Mouse (Mus musculus): ENCODE data around the gene Arhgap25. TPM values are rescaled to one million over a fixed set of nuclear protein-coding genes. Genes with fewer than 3 reads are reported as not detected.

Gene Arhgap25
- polyA plus RNA-seq, 1 experiment = not detected

GRCm38 (mm10) chr6:87514321-87514720, 18.7 kb downstream of the Arhgap25 start:
- Histone ChIP-seq H3K36me3 (ENCODE audit: control insufficient read depth, insufficient read depth, low read length, poor library complexity, severe bottlenecking) (no peaks in the 10 kb centered on the region), H3K27ac (ENCODE audit: insufficient read depth, low read length) (no peak overlapping the region), H3K4me1 (ENCODE audit: control insufficient read depth, insufficient read depth, low read length) (no peaks in the 10 kb centered on the region), H3K4me3 (ENCODE audit: low read depth, low read length) (no peak overlapping the region), H3K27me3 (ENCODE audit: control insufficient read depth, insufficient read depth, low read length, poor library complexity, severe bottlenecking) (no peaks in the 10 kb centered on the region; the same call in 1 of the 2 replicates), H3K9me3 (replicated peaks; ENCODE audit: control insufficient read depth, insufficient read depth, low read length, poor library complexity, severe bottlenecking) (no peaks in the 10 kb centered on the region), H3K9ac (ENCODE audit: low read depth, poor library complexity, severe bottlenecking) (no peak overlapping the region)
- no peak for TF ChIP-seq CTCF (IDR thresholded peaks at IDR 0.05; ENCODE audit: low read depth, low read length)
- TF ChIP-seq EP300 (IDR thresholded peaks at IDR 0.05; ENCODE audit: insufficient read depth, low read depth, low read length) = no peak
- TF ChIP-seq POLR2A (IDR thresholded peaks at IDR 0.05; ENCODE audit: insufficient read depth, low read length) = no peak

GRCm38 (mm10) chr6:87513046-87513767, 19.9 kb downstream of the Arhgap25 start:
- H3K27me3 ChIP-seq (ENCODE audit: control insufficient read depth, insufficient read depth, low read length, poor library complexity, severe bottlenecking) = no peaks in the 10 kb centered on the region; the same call in 1 of the 2 replicates
- no peak overlapping the region for H3K9ac ChIP-seq (ENCODE audit: low read depth, poor library complexity, severe bottlenecking)
- no peaks in the 10 kb centered on the region for H3K4me1 ChIP-seq (ENCODE audit: control insufficient read depth, insufficient read depth, low read length)
- no peak overlapping the region for H3K27ac ChIP-seq (ENCODE audit: insufficient read depth, low read length)
- no peaks in the 10 kb centered on the region for H3K9me3 ChIP-seq (replicated peaks; ENCODE audit: control insufficient read depth, insufficient read depth, low read length, poor library complexity, severe bottlenecking)
- peak; percentile 92 for TF ChIP-seq CTCF (IDR thresholded peaks at IDR 0.05; ENCODE audit: low read depth, low read length)
- no peak for TF ChIP-seq EP300 (IDR thresholded peaks at IDR 0.05; ENCODE audit: insufficient read depth, low read depth, low read length)
- no peak for TF ChIP-seq POLR2A (IDR thresholded peaks at IDR 0.05; ENCODE audit: insufficient read depth, low read length)
- no peaks in the 10 kb centered on the region for H3K36me3 ChIP-seq (ENCODE audit: control insufficient read depth, insufficient read depth, low read length, poor library complexity, severe bottlenecking)
- peak overlapping the region; percentile 37 for H3K4me3 ChIP-seq (ENCODE audit: low read depth, low read length)

- no peak overlapping the region for H3K4me3 ChIP-seq (ENCODE audit: low read depth, low read length)
- no peak for TF ChIP-seq CTCF (IDR thresholded peaks at IDR 0.05; ENCODE audit: low read depth, low read length)
- no peak for TF ChIP-seq POLR2A (IDR thresholded peaks at IDR 0.05; ENCODE audit: insufficient read depth, low read length)
- TF ChIP-seq EP300 (IDR thresholded peaks at IDR 0.05; ENCODE audit: insufficient read depth, low read depth, low read length) = no peak
- no peaks in the 10 kb centered on the region; the same call in 1 of the 2 replicates for H3K27me3 ChIP-seq (ENCODE audit: control insufficient read depth, insufficient read depth, low read length, poor library complexity, severe bottlenecking)
- H3K36me3 ChIP-seq (ENCODE audit: control insufficient read depth, insufficient read depth, low read length, poor library complexity, severe bottlenecking) = no peaks in the 10 kb centered on the region
- no peaks in the 10 kb centered on the region for H3K9me3 ChIP-seq (replicated peaks; ENCODE audit: control insufficient read depth, insufficient read depth, low read length, poor library complexity, severe bottlenecking)
- H3K27ac ChIP-seq (ENCODE audit: insufficient read depth, low read length) = no peak overlapping the region
- no peak overlapping the region for H3K9ac ChIP-seq (ENCODE audit: low read depth, poor library complexity, severe bottlenecking)
- no peaks in the 10 kb centered on the region for H3K4me1 ChIP-seq (ENCODE audit: control insufficient read depth, insufficient read depth, low read length)
Observed at GRCm38 (mm10) chr6:87510999-87511398, 22.1 kb downstream of the Arhgap25 start.

GRCm38 (mm10) chr6:87509806-87510205, 23.3 kb downstream of the Arhgap25 start:
- no peaks in the 10 kb centered on the region for H3K36me3 ChIP-seq (ENCODE audit: control insufficient read depth, insufficient read depth, low read length, poor library complexity, severe bottlenecking)
- H3K9ac ChIP-seq (ENCODE audit: low read depth, poor library complexity, severe bottlenecking) = no peak overlapping the region
- TF ChIP-seq POLR2A (IDR thresholded peaks at IDR 0.05; ENCODE audit: insufficient read depth, low read length) (no peak), EP300 (IDR thresholded peaks at IDR 0.05; ENCODE audit: insufficient read depth, low read depth, low read length) (no peak), CTCF (IDR thresholded peaks at IDR 0.05; ENCODE audit: low read depth, low read length) (no peak)
- H3K4me3 ChIP-seq (ENCODE audit: low read depth, low read length) = no peak overlapping the region
- H3K9me3 ChIP-seq (replicated peaks; ENCODE audit: control insufficient read depth, insufficient read depth, low read length, poor library complexity, severe bottlenecking) = no peaks in the 10 kb centered on the region
- H3K4me1 ChIP-seq (ENCODE audit: control insufficient read depth, insufficient read depth, low read length) = no peaks in the 10 kb centered on the region
- no peak overlapping the region for H3K27ac ChIP-seq (ENCODE audit: insufficient read depth, low read length)
- no peaks in the 10 kb centered on the region; the same call in 1 of the 2 replicates for H3K27me3 ChIP-seq (ENCODE audit: control insufficient read depth, insufficient read depth, low read length, poor library complexity, severe bottlenecking)

GRCm38 (mm10) chr6:87504875-87505274, 28.2 kb downstream of the Arhgap25 start:
- H3K27ac ChIP-seq (ENCODE audit: insufficient read depth, low read length) = no peak overlapping the region
- no peaks in the 10 kb centered on the region for H3K36me3 ChIP-seq (ENCODE audit: control insufficient read depth, insufficient read depth, low read length, poor library complexity, severe bottlenecking)
- no peak for TF ChIP-seq CTCF (IDR thresholded peaks at IDR 0.05; ENCODE audit: low read depth, low read length)
- TF ChIP-seq POLR2A (IDR thresholded peaks at IDR 0.05; ENCODE audit: insufficient read depth, low read length) = no peak
- TF ChIP-seq EP300 (IDR thresholded peaks at IDR 0.05; ENCODE audit: insufficient read depth, low read depth, low read length) = no peak
- H3K27me3 ChIP-seq (ENCODE audit: control insufficient read depth, insufficient read depth, low read length, poor library complexity, severe bottlenecking) = no peaks in the 10 kb centered on the region
- H3K9ac ChIP-seq (ENCODE audit: low read depth, poor library complexity, severe bottlenecking) = no peak overlapping the region
- no peaks in the 10 kb centered on the region for H3K9me3 ChIP-seq (replicated peaks; ENCODE audit: control insufficient read depth, insufficient read depth, low read length, poor library complexity, severe bottlenecking)
- no peak overlapping the region for H3K4me3 ChIP-seq (ENCODE audit: low read depth, low read length)
- no peaks in the 10 kb centered on the region for H3K4me1 ChIP-seq (ENCODE audit: control insufficient read depth, insufficient read depth, low read length)

- no peak overlapping the region for H3K9ac ChIP-seq (ENCODE audit: low read depth, poor library complexity, severe bottlenecking)
- no peaks in the 10 kb centered on the region for H3K9me3 ChIP-seq (replicated peaks; ENCODE audit: control insufficient read depth, insufficient read depth, low read length, poor library complexity, severe bottlenecking)
- no peaks in the 10 kb centered on the region for H3K4me1 ChIP-seq (ENCODE audit: control insufficient read depth, insufficient read depth, low read length)
- TF ChIP-seq POLR2A (IDR thresholded peaks at IDR 0.05; ENCODE audit: insufficient read depth, low read length) = no peak
- no peaks in the 10 kb centered on the region for H3K27me3 ChIP-seq (ENCODE audit: control insufficient read depth, insufficient read depth, low read length, poor library complexity, severe bottlenecking)
- H3K36me3 ChIP-seq (ENCODE audit: control insufficient read depth, insufficient read depth, low read length, poor library complexity, severe bottlenecking) = no peaks in the 10 kb centered on the region
- H3K27ac ChIP-seq (ENCODE audit: insufficient read depth, low read length) = no peak overlapping the region
- H3K4me3 ChIP-seq (ENCODE audit: low read depth, low read length) = no peak overlapping the region
Observed at GRCm38 (mm10) chr6:87503976-87504375, 29.1 kb downstream of the Arhgap25 start.

Data from ES-Bruce4 (cell line).